Mouse (Mus musculus): ENCODE results near the gene Efnb3. TPM values are rescaled to one million over a fixed set of nuclear protein-coding genes. Genes with fewer than 3 reads are reported as not detected.
A peak's percentile ranks its signal among the peaks of the same experiment; 100 is the strongest.
"Not testable (repeated sequence)": the region's sequence is repeated elsewhere in the genome, so short reads cannot be mapped to it uniquely, and the experiment has no call there.

The Efnb3 gene
- polyA plus RNA-seq, 1 experiment from 2014 or later: 27.9 TPM

- H3K4me1 ChIP-seq: peaks cover 17% of the 10 kb centered on the region
- WGBS: 78% methylated on average over 1 of the region's 1 CpGs
- no peaks in the 10 kb centered on the region for H3K27me3 ChIP-seq (ENCODE audit: poor library complexity, severe bottlenecking)
- no peak overlapping the region for H3K4me3 ChIP-seq
- no peak overlapping the region for H3K27ac ChIP-seq
- no peaks in the 10 kb centered on the region for H3K9me3 ChIP-seq
- no peaks in the 10 kb centered on the region for H3K36me3 ChIP-seq (replicated peaks)
- DNase-seq (ENCODE audit: extremely low spot score, low spot score): no peak
Measured at GRCm38 (mm10) chr11:69534990-69535389, 25.0 kb downstream of the Efnb3 start.

DNA sequence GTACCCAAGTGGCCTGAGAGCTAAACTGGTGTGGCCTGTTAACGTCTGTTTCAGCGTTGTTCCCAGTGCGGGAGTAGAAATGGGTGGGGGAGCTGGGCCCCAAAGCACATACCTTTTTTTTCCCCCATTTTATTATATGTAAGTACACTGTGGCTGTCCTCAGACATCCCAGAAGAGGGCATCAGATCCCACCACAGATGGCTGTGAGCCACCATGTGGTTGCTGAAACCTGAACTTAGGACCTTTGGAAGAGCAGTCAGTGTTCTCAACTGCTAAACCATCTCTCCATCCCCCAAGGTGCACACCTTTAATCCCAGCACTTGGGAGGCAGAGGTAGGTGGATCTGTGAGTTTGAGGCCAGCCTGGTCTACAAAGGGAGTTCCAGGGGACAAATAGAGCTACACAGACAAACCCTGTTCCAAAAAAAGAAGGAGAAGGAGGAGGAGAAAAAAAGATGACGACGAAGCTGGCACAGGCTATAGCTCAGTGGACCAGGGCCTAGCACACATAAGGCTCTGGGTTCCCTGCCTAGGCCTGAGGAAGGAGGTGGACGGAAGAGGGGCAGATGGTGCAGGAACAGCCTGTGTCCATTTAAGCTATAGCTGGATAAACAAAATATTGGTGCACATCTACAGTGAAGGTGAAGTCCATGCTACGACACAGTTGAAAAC is 27.4 kb downstream of the Efnb3 start:
- Histone ChIP-seq H3K27ac (no peak overlapping the region), H3K27me3 (ENCODE audit: poor library complexity, severe bottlenecking) (peaks cover 10% of the 10 kb centered on the region; the same call in 1 of the 2 replicates), H3K4me1 (peaks cover 10% of the 10 kb centered on the region), H3K4me3 (no peak overlapping the region), H3K9me3 (no peaks in the 10 kb centered on the region), H3K36me3 (replicated peaks) (no peaks in the 10 kb centered on the region)
- 85% methylated on average over 7 of the region's 7 CpGs for WGBS
- no peak for DNase-seq (ENCODE audit: extremely low spot score, low spot score)

GRCm38 (mm10) chr11:69530755-69531154 is 29.2 kb downstream of the Efnb3 start:
- not testable (repeated sequence) for H3K36me3 ChIP-seq (replicated peaks); H3K27ac ChIP-seq; H3K9me3 ChIP-seq; H3K4me3 ChIP-seq; DNase-seq (ENCODE audit: extremely low spot score, low spot score)
- H3K4me1 ChIP-seq: peaks cover 26% of the 10 kb centered on the region
- WGBS: 87% methylated on average over 6 of the region's 6 CpGs
- H3K27me3 ChIP-seq (ENCODE audit: poor library complexity, severe bottlenecking): peaks cover 14% of the 10 kb centered on the region; the same call in 1 of the 2 replicates

- WGBS: 95% methylated on average over 3 of the region's 3 CpGs
- H3K4me3 ChIP-seq; H3K27ac ChIP-seq; H3K9me3 ChIP-seq; DNase-seq (ENCODE audit: extremely low spot score, low spot score); H3K36me3 ChIP-seq (replicated peaks): not testable (repeated sequence)
- peaks cover 26% of the 10 kb centered on the region for H3K4me1 ChIP-seq
- peaks cover 14% of the 10 kb centered on the region; the same call in 1 of the 2 replicates for H3K27me3 ChIP-seq (ENCODE audit: poor library complexity, severe bottlenecking)
Measured at GRCm38 (mm10) chr11:69530281-69530680, 29.7 kb downstream of the Efnb3 start.

- Histone ChIP-seq H3K36me3 (replicated peaks) (no peaks in the 10 kb centered on the region), H3K4me3 (peak overlapping the region; percentile 47), H3K9me3 (no peaks in the 10 kb centered on the region), H3K4me1 (peaks cover 26% of the 10 kb centered on the region), H3K27me3 (ENCODE audit: poor library complexity, severe bottlenecking) (peaks cover 14% of the 10 kb centered on the region; the same call in 1 of the 2 replicates), H3K27ac (peak overlapping the region; percentile 91)
- WGBS: 70% methylated on average over 4 of the region's 4 CpGs
- DNase-seq (ENCODE audit: extremely low spot score, low spot score): no peak
Measured at GRCm38 (mm10) chr11:69528031-69528390, 32.0 kb downstream of the Efnb3 start.

DNA sequence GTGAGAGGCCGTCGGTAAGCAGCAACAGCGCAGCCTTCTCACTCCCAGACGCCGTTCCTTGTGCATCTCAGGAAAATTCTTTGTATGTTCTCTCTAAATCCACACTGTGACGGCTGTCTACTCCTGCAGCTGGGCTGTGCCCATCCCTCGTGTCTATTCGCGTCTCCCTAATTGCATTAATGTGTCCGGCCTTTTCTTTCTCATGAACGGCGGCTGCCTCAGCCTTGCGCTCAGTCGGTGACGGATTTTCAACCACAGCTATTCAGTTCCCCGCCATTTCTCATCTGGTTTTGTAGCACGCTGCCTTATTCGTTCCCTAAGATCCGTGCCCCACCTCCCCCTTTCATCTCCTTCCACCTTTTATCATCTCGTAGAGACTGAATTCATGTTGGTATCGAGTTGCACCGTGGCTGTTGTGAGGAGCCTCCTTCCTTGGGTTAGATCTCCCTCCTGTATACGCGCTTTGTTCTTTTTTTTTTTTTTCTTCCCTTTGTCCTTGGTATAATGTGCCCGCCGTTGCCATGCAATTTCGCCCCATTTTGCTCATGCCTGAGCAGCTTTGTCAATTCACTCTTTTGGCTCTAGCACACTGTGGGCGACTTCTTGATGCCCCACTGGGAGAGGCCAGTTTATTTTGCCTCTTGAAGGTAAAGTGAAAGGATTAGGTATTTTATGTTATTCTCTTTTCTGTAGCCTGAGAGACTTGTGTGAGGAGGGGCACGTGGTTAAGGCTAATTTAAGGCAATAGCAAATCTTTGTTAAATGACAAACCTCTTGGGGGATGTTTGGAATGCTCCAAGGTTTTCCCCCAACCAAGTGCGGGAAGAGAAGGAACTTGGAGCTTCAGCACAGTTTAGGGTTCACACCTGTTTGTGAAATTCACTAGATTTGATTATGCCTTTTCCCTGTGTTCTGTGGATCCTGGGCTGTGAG is 32.6 kb downstream of the Efnb3 start:
- Histone ChIP-seq H3K4me3 (peak overlapping the region; percentile 47), H3K4me1 (peaks cover 26% of the 10 kb centered on the region), H3K27ac (peak overlapping the region; percentile 91), H3K9me3 (no peaks in the 10 kb centered on the region), H3K27me3 (ENCODE audit: poor library complexity, severe bottlenecking) (peaks cover 14% of the 10 kb centered on the region; the same call in 1 of the 2 replicates), H3K36me3 (replicated peaks) (no peaks in the 10 kb centered on the region)
- DNase-seq (ENCODE audit: extremely low spot score, low spot score): peak; percentile 77
- 3% methylated on average over 30 of the region's 30 CpGs for WGBS

- peak overlapping the region; percentile 47 for H3K4me3 ChIP-seq
- H3K4me1 ChIP-seq: peaks cover 26% of the 10 kb centered on the region
- no peaks in the 10 kb centered on the region for H3K36me3 ChIP-seq (replicated peaks)
- WGBS: 46% methylated on average over 4 of the region's 4 CpGs
- DNase-seq (ENCODE audit: extremely low spot score, low spot score): no peak
- H3K9me3 ChIP-seq: no peaks in the 10 kb centered on the region
- peak overlapping the region; percentile 91 for H3K27ac ChIP-seq
- H3K27me3 ChIP-seq (ENCODE audit: poor library complexity, severe bottlenecking): peaks cover 14% of the 10 kb centered on the region; the same call in 1 of the 2 replicates
Measured at GRCm38 (mm10) chr11:69526631-69527030, 33.4 kb downstream of the Efnb3 start.

DNA sequence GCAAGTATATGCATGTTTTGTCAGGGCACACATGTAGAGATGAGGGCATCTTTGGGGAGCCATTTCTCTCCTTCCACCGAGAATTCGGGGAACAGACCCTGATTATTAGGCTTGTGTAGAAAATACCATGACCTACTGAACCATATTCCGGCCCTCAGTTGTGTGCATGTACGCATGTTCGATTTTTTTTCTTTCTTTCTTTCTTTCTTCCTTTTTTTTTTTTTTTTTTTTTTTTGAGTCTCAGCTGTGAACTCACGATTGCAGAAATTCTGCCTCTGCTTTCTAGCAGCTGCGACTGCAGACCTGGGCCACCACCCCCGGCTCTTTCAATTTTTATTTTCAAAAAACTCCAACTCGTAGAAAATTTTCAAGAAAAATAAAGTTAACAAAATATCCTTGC is 34.3 kb downstream of the Efnb3 start:
- no peaks in the 10 kb centered on the region for H3K9me3 ChIP-seq
- H3K36me3 ChIP-seq (replicated peaks): no peaks in the 10 kb centered on the region; the same call in 1 of the 2 replicates
- H3K27me3 ChIP-seq (ENCODE audit: poor library complexity, severe bottlenecking): peaks cover 14% of the 10 kb centered on the region; the same call in 1 of the 2 replicates
- H3K27ac ChIP-seq: 0 out of 2 replicates have a peak overlapping the region, but pooled peaks have one; percentile 91
- peaks cover 26% of the 10 kb centered on the region for H3K4me1 ChIP-seq
- 88% methylated on average over 9 of the region's 9 CpGs for WGBS
- DNase-seq (ENCODE audit: extremely low spot score, low spot score): no peak
- no peak overlapping the region for H3K4me3 ChIP-seq

DNA sequence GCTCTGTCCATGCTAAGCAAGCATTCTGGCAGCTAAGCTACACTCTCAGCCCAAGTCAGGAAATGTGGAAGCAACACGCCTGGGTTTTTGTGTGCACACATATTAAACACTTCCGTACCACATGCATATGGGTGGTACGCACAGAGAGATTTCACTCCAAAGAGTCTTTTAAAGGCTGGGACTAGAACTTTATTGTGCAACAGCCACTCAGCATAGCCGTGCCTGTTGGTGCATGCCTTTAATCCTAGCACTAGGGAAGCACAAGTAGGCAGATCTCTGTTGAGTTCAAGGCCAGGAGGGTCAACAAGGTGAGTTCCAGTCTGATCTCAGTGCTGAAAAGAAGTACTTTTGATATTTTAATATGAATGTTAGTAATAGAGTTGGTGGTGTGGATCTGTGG is 36.4 kb downstream of the Efnb3 start:
- no peak for DNase-seq (ENCODE audit: extremely low spot score, low spot score)
- no peak overlapping the region for H3K4me3 ChIP-seq
- H3K4me1 ChIP-seq: peaks cover 26% of the 10 kb centered on the region
- no peaks in the 10 kb centered on the region; the same call in 1 of the 2 replicates for H3K36me3 ChIP-seq (replicated peaks)
- 0 out of 2 replicates have a peak, but pooled peaks cover 4% of the 10 kb centered on the region for H3K27me3 ChIP-seq (ENCODE audit: poor library complexity, severe bottlenecking)
- no peak overlapping the region for H3K27ac ChIP-seq
- 91% methylated on average over 4 of the region's 4 CpGs for WGBS
- H3K9me3 ChIP-seq: no peaks in the 10 kb centered on the region

DNA sequence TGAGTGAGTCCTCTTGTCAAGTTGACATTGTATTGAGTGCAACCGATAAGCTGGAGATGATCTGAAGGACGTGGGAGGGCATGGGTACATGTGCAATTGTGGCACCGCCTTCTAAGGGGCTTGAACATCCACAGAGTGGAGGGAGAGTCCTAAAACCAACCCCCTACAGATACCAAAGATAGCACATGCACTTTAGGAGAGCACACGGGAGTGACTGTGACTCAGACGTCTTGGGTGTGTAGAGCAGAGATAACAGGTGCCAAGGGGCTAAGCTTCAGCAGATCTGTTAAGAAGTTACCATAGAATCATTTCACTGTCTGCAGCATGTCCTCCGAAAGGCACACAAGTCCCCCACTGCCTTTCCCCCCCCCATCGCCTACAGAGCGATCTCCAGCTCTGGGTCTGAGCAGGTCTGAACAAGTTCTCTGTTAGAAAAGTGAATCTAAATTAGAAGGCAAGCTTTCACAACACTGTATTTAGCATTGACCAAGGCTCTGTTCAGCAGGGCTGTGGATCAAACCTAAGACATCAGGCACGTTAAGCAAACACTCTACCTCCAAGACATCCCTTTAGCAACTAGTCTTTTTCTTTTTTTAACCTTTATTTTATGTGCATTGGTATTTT is 38.4 kb downstream of the Efnb3 start:
- Histone ChIP-seq H3K4me3 (no peak overlapping the region), H3K27me3 (ENCODE audit: poor library complexity, severe bottlenecking) (0 out of 2 replicates have a peak, but pooled peaks cover 4% of the 10 kb centered on the region), H3K4me1 (peaks cover 8% of the 10 kb centered on the region), H3K9me3 (no peaks in the 10 kb centered on the region), H3K27ac (no peak overlapping the region), H3K36me3 (replicated peaks) (no peaks in the 10 kb centered on the region; the same call in 1 of the 2 replicates)
- 89% methylated on average over 9 of the region's 9 CpGs for WGBS
- no peak for DNase-seq (ENCODE audit: extremely low spot score, low spot score)

DNA sequence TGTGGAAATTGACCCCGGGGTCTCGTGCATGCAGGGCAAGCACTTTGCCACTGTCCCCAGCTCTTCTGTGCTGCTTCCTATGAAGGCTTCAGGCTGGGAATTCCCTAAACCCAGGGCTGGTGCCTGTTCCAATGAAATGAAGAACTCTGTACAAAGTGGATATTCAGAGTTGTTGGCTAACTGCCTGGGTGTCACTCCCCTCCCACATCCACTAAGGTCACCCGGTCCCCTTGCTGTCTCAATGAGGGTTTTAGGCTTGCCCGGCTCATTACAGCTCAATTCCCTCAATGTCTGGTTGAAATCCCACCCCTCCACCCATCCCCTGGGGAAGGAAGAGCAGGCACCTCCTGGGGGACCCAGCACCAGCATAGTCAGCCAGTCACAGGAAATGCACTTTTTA is 40.0 kb downstream of the Efnb3 start:
- DNase-seq (ENCODE audit: extremely low spot score, low spot score): no peak

DNA sequence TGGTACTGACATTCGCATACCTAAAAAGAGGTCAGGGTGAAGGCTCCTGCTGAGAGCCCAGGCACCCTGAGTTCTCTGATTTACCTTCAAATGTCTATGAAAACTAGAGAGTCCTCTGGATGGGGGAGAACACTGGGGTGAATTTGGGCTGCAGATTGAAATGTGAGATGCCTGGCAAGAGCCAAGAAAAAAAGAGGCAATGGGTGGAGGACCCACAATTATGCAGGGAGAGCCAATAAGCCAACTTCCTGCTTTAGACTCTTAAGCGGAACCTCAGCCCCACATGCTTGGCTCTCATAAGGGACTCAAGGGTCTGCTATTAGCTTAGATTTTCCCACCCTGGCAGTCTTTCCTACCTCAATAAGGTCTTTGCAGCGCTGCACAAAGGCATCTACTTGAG is 43.3 kb downstream of the Efnb3 start:
- 77% methylated on average over 3 of the region's 3 CpGs for WGBS
- no peak for DNase-seq (ENCODE audit: extremely low spot score, low spot score)
- peaks cover 10% of the 10 kb centered on the region for H3K4me1 ChIP-seq
- no peaks in the 10 kb centered on the region for H3K9me3 ChIP-seq
- peak overlapping the region; percentile 53; the same call in 1 of the 2 replicates for H3K27ac ChIP-seq
- no peaks in the 10 kb centered on the region for H3K27me3 ChIP-seq (ENCODE audit: poor library complexity, severe bottlenecking)
- no peaks in the 10 kb centered on the region; the same call in 1 of the 2 replicates for H3K36me3 ChIP-seq (replicated peaks)
- H3K4me3 ChIP-seq: no peak overlapping the region

More for the DNA sequence above, 40.0 kb downstream of the Efnb3 start:
- Histone ChIP-seq H3K4me1 (peaks cover 7% of the 10 kb centered on the region; the same call in 1 of the 2 replicates), H3K9me3 (no peaks in the 10 kb centered on the region), H3K4me3 (no peak overlapping the region), H3K27me3 (ENCODE audit: poor library complexity, severe bottlenecking) (no peaks in the 10 kb centered on the region), H3K27ac (no peak overlapping the region), H3K36me3 (replicated peaks) (no peaks in the 10 kb centered on the region; the same call in 1 of the 2 replicates)
- 80% methylated on average over 4 of the region's 4 CpGs for WGBS

All from forebrain, embryonic 10.5 days (tissue).